Mouse (Mus musculus) urinary bladder, postnatal 14 days (tissue): Measurements from ENCODE around the gene Mrpl51.
A peak's percentile ranks its signal among the peaks of the same experiment; 100 is the strongest.

Experiments
- DNase-seq: peaks from one replicate; pipeline ENCODE4 v3.0.0; 2021; ENCODE audit warnings: low spot score

Gene Mrpl51

DNA sequence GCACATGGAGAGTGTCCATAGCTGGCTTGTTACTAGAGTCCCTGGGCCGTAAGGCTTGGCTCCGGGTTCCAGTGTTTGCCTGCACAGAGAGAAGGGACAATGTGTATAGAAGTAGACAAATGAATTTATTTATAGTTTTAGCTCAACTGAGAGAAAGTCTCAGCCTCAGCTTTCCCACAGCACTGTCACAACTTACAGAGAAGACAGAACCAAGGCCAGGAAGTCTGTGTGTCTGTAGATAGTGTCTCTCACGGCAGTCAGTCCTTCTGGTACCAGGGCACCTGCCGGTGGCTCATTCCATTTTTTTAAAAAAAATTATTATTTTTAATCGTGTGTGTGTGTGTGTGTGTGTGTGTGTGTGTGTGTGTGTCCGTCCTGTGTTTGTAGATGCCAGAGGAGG lies 40.9 kb downstream of the Mrpl51 start:
- DNase-seq: no peak

DNA sequence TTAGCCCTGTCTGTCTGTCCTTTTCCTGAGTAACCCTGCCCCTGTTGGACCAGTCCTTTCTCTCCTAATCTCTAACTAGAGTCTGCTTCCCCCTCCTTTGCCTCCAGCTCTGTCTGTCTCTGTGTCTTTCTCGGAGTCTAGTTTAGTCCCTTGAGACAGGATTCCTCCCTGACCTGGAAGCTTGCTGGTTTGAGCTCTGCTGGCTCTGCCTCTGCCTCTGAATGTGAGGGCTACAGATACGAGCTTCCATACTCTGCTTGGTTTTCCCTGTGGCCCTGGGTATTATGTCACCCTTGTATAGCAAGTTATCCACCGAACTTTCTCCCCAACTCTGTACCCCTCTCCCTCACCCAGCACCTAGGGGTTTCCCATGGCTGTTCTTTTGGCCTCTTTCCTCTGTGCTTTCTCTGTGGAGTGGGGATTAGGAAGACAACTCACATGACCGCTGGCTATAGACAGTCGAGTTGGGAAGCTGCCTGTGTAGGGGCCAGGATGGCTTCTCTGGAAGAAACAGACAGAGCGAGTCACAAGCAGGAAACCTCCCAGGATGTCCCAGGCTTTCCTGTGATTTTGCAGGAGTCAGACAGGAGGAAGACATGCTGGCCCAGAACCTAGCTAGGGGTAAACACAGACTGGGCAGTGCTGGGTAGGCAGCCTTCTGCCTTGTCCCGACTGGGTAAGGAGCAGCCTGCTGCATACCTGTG lies 42.4 kb downstream of the Mrpl51 start:
- DNase-seq: peak; percentile 21

DNA sequence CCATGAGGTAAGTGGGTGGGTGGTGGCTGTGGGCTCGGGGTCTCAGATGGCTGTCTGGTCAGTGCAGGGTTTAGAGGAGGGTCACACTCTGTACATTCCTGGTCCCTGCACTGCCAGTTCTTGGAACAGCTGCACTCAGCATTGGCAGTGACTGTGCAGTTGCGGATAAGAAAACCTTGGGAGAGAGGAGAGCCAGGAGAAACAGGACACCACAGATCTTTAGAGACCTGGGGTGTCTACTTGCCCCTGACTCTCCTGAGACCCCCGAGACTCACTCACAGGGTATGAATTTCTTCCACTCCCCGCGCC lies 42.9 kb downstream of the Mrpl51 start:
- DNase-seq: no peak

DNA sequence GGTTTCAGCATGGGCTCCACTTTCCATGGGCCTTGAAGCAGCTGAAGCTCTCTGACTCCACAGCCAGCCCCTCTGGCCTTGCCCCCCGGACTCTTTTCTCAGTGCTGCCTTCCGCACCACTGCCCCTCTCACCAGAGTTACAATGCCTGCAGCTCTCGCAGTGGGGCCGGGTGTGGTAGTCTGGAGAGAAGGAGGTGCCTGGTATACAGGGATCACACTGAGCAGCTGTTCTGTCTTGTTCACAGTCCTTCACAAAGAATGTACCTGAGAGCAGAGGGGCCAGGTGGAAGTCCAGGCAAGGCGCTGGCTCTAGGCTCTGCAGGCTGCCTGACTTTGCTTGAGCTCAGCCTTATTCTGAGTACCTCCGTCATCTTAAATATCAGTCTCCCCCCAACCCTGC lies 44.7 kb downstream of the Mrpl51 start:
- no peak for DNase-seq

DNA sequence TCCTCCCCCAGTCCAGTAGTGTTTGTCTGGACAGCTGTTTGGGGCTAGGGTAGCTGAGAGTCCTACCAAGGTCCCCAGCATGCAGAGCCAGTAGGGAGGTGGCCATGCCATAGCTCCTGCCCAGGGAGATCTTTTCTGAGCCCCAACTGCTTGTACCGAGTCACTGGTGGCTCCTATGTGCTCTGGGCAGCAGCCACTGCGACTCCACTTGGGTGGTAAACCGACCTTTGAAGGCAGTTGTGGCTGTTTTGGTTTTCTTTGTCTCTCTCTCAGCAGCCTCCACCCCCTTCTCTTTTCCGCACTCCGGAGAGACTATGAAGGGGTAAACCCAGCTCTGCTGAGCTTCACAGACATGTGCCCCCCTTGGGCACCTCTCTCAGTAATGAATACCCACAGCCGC lies 45.2 kb downstream of the Mrpl51 start, which contains the start of gene Cd27:
Gene Cd27 (minus strand): TSS at position 229 of the 400 bp plus-strand sequence.
- no peak for DNase-seq

DNA sequence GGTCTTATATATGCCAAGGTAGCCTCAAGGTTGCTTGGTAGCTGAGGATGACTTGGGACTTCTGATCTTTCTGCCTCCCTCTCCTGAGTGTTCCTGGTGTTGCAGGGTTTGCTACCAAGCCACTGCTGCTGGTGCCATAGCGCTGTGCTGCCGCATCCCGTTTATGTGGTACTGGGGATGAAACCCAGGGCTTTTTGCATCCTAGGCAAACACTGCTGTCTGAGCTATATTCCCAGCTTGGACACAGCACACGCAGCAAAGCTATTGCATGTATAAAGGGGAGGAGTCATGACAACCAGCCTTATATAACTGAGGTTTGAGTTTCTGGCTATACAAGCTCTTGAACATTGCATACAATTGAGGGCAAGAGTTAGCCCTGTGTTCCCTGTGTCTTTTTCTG lies 45.8 kb downstream of the Mrpl51 start:
- DNase-seq: no peak

DNA sequence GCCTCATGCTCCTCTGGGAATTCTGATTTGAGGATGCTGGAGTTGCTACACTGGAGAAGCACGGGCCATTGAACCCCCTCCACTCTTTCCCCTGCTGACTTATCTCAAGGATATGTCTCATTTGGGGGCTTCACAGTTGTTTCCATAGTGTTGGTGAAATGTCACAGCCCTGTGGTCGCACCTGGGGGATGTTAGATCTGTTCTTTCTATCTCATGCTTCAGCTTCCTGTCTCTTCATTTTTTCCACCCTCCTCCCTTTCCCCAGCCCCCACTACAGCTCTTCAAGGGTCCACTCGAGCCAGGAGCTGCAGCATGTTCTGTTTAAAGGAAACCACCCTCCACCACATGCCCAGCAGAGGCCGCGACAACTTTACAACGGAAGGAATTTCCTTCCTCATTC lies 46.8 kb downstream of the Mrpl51 start:
- no peak for DNase-seq

DNA sequence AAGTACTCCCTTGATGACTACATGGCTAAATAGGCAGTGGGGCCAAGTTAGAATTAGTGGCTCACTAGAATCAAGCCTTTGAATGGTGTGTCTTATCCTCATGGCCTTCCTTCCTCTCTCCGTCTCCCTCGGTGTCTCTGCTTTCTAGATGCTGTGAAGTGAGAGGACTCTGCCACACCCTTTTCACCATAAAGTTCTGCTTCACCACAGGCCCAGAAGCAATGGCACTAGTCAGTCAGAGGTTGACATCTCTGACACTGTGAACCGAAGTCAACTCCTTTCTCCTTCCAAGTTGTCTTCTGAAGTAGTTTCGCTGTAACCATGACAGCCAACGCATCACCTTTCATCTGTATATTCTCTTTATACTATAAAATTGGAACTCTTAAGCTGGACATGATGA lies 47.9 kb downstream of the Mrpl51 start:
- no peak for DNase-seq

DNA sequence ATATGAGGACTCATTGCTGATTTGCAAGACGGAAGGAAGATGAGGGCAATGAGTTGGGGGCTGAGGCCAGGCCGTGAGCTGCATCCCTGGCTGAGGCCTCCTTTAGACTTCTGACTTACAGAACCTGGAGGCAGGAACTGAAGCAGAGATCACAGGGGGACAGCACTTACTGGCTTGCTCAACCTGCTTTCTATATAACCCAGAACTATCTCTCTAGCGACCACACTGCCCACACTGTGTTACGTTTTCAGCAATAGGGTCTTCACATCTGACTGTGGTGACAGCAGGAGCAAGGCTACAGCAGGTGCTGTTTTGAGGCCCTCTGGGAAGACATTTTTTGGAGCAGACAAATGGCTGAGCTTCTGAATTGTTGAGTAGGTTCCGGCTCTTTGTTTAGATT lies 49.0 kb downstream of the Mrpl51 start:
- DNase-seq: no peak

DNA sequence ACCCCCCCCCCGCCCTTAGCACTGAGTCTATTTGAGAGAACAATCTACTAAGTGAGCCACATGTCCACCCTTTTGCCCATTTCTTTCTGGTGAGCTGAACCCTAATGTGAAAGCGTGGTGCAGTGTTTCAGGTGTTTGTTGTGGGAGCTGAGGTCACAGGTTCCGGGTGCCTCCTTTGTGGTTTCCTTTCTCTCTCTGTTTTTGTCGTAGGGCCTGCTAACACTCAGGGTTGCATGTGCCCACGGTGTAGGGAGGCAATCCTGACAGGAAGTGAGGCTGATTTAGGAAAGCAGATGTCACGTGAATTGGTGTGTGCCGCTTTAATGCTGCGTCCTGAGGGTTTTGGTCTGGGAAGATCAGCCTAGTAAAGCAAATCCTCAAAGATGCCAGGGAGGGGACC lies 50.0 kb downstream of the Mrpl51 start:
- no peak for DNase-seq

DNA sequence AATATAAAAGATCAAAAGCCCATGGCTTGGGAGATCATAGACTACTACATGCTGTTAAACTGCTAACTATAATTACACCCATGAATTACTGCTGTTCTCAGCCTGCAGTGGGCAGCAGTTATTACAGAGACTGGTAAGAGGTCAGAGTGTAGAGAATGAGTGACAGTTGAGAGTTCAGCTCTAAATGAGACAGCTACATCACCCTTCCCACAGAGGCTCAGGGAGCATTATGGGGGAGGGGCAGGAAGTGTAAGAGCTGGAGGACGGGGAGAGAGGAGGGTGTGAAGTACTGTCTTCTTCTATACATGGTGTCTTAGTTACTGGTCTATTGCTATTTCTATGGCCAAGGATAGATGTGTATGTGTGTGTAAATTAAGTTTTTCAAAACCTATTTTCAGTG lies 53.0 kb downstream of the Mrpl51 start:
- DNase-seq: no peak
